Mouse (Mus musculus) testis, adult 2 months (tissue): ENCODE data around the gene Dync2h1. TPM values are rescaled to one million over a fixed set of nuclear protein-coding genes. Genes with fewer than 3 reads are reported as not detected.
"Not testable (repeated sequence)": the region's sequence is repeated elsewhere in the genome, so short reads cannot be mapped to it uniquely, and the experiment has no call there.

Experiments used
- H3K27ac ChIP-seq: fragments of 200-500 bp; 2 replicates; pipeline ENCODE4 v1.5.1; 2012; ENCODE audit warnings: low read depth, low read length; ENCODE audit not compliant: control insufficient read depth, insufficient read depth
- H3K27me3 ChIP-seq: fragments of 200-500 bp; 2 replicates; pipeline ENCODE4 v1.6.1; 2012; ENCODE audit warnings: mild to moderate bottlenecking, low read length, moderate library complexity; ENCODE audit not compliant: control insufficient read depth, insufficient read depth
- H3K36me3 ChIP-seq: fragments of 200-500 bp; 2 replicates; pipeline ENCODE4 v1.6.1; 2012; ENCODE audit warnings: mild to moderate bottlenecking, low read length; ENCODE audit not compliant: control insufficient read depth, insufficient read depth
- H3K4me1 ChIP-seq: fragments of 200-500 bp; 2 replicates; pipeline ENCODE4 v1.6.1; 2012; ENCODE audit warnings: low read length; ENCODE audit not compliant: control insufficient read depth, insufficient read depth
- H3K4me3 ChIP-seq: fragments of 200-500 bp; 2 replicates; pipeline ENCODE4 v1.5.1; 2012; ENCODE audit warnings: low read depth, mild to moderate bottlenecking, low read length, moderate library complexity, mixed read lengths; ENCODE audit not compliant: control insufficient read depth
- CTCF ChIP-seq: fragments of 200-500 bp; IDR thresholded peaks from 2 replicates; pipeline ENCODE4 v1.5.1; 2012; ENCODE audit warnings: low read depth, mild to moderate bottlenecking, inconsistent platforms, low read length, moderate library complexity; ENCODE audit not compliant: control insufficient read depth, insufficient read depth, insufficient replicate concordance
- POLR2A ChIP-seq: fragments of 200-500 bp; IDR thresholded peaks from 2 replicates; pipeline ENCODE4 v1.6.1; 2012; ENCODE audit warnings: low read depth, mild to moderate bottlenecking, inconsistent platforms, low read length, moderate library complexity; ENCODE audit not compliant: control insufficient read depth
- polyA plus RNA-seq: library from polyadenylated mRNA; depleted of rRNA; stranded (reverse); fragments of >200 nt; gene quantifications from 2 replicates; pipeline ENCODE4 v1.2.3, GENCODE M21; 2012

Dync2h1 gene
- polyA plus RNA-seq, 1 experiment: 12.9 TPM

GRCm38 (mm10) chr9:6969171-6969570, 215.1 kb downstream of the Dync2h1 start:
- TF ChIP-seq POLR2A (no peak), CTCF (no peak)
- Histone ChIP-seq H3K27ac (no peak overlapping the region), H3K36me3 (no peaks in the 10 kb centered on the region), H3K4me3 (no peak overlapping the region), H3K4me1 (no peaks in the 10 kb centered on the region), H3K27me3 (no peaks in the 10 kb centered on the region)

- no peak for TF ChIP-seq POLR2A
- no peak for TF ChIP-seq CTCF
- Histone ChIP-seq H3K36me3 (no peaks in the 10 kb centered on the region), H3K4me3 (no peak overlapping the region), H3K4me1 (no peaks in the 10 kb centered on the region), H3K27me3 (no peaks in the 10 kb centered on the region), H3K27ac (no peak overlapping the region)
Observed at GRCm38 (mm10) chr9:6965006-6965405, 219.2 kb downstream of the Dync2h1 start.

GRCm38 (mm10) chr9:6958311-6958710, 225.9 kb downstream of the Dync2h1 start:
- no peaks in the 10 kb centered on the region for H3K4me1 ChIP-seq
- H3K4me3 ChIP-seq: no peak overlapping the region
- no peaks in the 10 kb centered on the region for H3K27me3 ChIP-seq
- no peak for TF ChIP-seq CTCF
- no peak overlapping the region for H3K27ac ChIP-seq
- no peaks in the 10 kb centered on the region for H3K36me3 ChIP-seq

GRCm38 (mm10) chr9:6927399-6928035, 256.7 kb downstream of the Dync2h1 start:
- Histone ChIP-seq H3K36me3 (no peaks in the 10 kb centered on the region), H3K4me1 (no peaks in the 10 kb centered on the region), H3K27me3 (no peaks in the 10 kb centered on the region), H3K4me3 (no peak overlapping the region), H3K27ac (no peak overlapping the region)
- TF ChIP-seq CTCF (no peak), POLR2A (no peak)

GRCm38 (mm10) chr9:6913471-6913870, 270.8 kb downstream of the Dync2h1 start:
- no peaks in the 10 kb centered on the region for H3K4me1 ChIP-seq
- H3K4me3 ChIP-seq: no peak overlapping the region
- no peaks in the 10 kb centered on the region for H3K36me3 ChIP-seq
- TF ChIP-seq POLR2A (no peak), CTCF (no peak)
- no peaks in the 10 kb centered on the region for H3K27me3 ChIP-seq
- H3K27ac ChIP-seq: no peak overlapping the region

GRCm38 (mm10) chr9:6910537-6910936, 273.7 kb downstream of the Dync2h1 start:
- H3K36me3 ChIP-seq, H3K27ac ChIP-seq, H3K27me3 ChIP-seq, H3K4me1 ChIP-seq, H3K4me3 ChIP-seq: not testable (repeated sequence)

GRCm38 (mm10) chr9:6901620-6902019, 282.6 kb downstream of the Dync2h1 start:
- Histone ChIP-seq H3K4me1 (no peaks in the 10 kb centered on the region), H3K36me3 (no peaks in the 10 kb centered on the region), H3K4me3 (no peak overlapping the region), H3K27me3 (no peaks in the 10 kb centered on the region), H3K27ac (no peak overlapping the region)
- TF ChIP-seq CTCF: no peak
- TF ChIP-seq POLR2A: no peak

- TF ChIP-seq POLR2A (no peak), CTCF (no peak)
- no peak overlapping the region for H3K4me3 ChIP-seq
- no peaks in the 10 kb centered on the region for H3K36me3 ChIP-seq
- H3K4me1 ChIP-seq: no peaks in the 10 kb centered on the region
- H3K27ac ChIP-seq: no peak overlapping the region
- no peaks in the 10 kb centered on the region for H3K27me3 ChIP-seq
Observed at GRCm38 (mm10) chr9:6891331-6891730, 292.9 kb downstream of the Dync2h1 start.
